Mouse (Mus musculus): ENCODE measurements around the gene Wdr20.
A peak's percentile ranks its signal among the peaks of the same experiment; 100 is the strongest.
"Not testable (repeated sequence)": the region's sequence is repeated elsewhere in the genome, so short reads cannot be mapped to it uniquely, and the experiment has no call there.

Wdr20 gene

GRCm38 (mm10) chr12:110714215-110714614 lies 23.5 kb upstream of the Wdr20 start:
- no peak for DNase-seq

- DNase-seq, result no peak
Observed at GRCm38 (mm10) chr12:110716004-110716403, 21.7 kb upstream of the Wdr20 start.

DNA sequence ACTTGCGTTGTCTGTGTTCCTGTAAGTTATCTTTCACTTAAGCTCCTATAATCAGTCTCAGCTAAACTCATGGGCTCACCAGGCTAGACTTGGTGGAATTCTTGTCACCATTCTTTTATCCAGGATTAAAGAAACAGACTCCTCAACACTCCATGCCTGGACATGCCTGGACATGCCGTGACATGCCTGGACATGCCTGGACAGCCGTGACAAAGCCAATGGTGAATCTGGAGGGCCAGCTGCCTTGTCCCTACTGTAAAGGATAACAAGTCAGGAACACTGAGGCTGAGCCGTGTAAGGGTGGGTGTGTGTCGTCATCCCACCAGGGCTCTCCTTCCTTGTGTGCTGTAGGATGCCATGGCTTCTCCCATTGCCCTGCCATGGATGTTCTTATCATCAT lies 12.7 kb upstream of the Wdr20 start:
- no peak for DNase-seq

DNA sequence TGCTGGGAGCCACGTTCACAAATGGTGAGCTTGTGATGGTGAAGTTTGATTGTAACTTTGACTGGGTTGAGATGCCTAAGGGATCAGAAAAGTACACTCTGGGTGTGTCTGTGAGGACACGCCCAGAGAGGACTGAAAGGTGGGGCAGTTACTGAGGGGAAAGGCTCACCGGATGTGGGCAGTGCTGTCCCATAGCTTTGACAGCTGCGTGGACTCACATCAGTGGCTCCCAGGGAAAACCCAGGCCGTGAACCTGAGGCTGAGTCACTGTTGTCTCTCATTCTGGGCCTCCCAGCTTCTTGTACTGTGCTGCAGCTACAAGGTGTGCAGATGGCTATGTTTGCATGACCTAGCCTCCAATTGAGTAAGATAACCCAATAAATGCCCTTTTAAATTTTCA lies 12.3 kb upstream of the Wdr20 start:
- DNase-seq, result no peak

GRCm38 (mm10) chr12:110726428-110726827 lies 11.3 kb upstream of the Wdr20 start:
- no peak for DNase-seq

DNA sequence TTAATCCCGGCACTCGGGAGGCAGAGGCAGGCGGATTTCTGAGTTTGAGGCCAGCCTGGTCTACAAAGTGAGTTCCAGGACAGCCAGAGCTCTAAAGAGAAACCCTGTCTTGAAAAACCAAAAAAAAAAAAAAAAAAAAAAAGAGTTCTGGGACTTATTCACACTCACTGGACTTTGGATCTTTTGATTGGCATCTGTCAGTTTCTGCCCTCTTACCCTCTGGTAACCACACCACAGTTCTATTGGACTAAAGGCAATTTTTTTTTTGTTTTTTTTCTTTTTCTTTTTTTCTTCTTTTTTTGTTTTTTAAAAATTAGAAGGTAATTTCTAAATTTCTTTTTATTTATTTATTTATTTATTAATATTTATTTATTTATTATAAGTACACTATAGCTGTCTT lies 4.5 kb upstream of the Wdr20 start:
- DNase-seq, result not testable (repeated sequence)

- DNase-seq, result peak; percentile 22
Observed at GRCm38 (mm10) chr12:110736641-110737040, 1.1 kb upstream of the Wdr20 start.

DNA sequence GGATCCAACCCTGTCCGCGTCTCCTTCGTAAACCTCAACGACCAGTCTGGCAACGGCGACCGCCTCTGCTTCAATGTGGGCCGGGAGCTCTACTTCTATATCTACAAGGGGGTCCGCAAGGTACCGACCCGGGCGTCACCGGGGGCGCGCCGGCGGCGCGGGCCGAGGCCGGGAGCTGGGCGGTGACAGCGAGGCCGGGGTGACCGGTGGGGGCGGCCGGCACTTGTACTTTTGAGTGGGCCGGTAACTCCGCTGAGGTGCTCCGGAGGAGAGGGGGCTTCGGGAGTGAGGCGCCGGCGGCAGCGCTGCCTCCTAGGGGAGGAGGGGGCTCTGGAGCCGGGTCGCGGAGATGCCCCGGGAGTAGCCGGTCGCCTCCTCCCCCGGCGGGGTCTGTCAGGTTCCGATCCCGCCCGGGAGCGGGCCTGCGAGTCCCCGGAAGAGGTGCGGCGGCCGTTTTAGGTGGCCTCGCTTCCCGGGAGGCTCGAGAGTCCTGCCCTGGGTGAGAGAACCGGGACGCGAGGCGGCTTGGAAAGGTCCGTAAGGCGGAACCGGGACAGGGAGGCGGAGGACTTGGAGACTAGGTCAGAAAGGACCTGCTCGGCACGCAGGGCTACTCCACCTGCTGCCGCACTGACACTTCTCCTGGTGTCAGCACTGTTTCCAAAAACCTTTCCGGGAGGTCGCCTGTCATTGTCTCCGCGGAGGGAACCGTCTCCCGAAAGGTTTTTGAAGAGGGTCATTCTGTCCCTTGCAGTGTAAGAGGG lies 596 bp downstream of the Wdr20 start:
- no peak for DNase-seq

DNA sequence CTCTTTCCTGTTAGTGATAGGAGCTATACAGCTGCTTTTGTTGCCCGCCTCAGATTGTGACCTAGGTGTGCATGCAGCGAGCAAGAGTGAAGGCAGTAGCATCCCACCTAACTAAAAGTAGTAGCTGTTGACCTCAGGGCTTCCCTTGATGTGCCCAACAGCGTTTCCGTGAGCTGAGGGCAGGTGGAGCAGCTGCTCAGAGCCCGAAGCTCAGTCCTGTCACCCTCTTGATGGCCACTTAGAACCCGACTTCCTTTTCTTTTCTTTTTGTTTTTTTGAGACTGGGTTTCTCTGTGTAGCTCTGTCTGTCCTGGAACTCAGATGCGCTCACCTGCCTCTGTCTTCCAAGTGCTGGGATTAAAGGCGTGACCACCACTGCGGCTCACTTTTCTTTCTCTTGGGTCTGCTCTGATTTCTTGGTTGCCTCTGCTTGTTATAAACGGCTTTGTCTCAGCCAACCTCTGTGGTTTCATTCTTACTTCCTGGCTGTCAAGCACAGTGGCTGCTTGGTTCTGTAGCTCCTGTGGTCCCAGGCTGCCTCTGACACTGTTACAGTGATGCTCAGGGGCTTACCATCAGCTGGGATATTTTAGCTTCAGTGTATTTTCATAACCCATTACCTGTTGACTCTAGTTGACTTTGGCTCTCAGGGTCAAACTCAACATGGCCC lies 13.2 kb downstream of the Wdr20 start:
- DNase-seq, result no peak

- no peak for DNase-seq
Observed at GRCm38 (mm10) chr12:110752703-110753102, 15.0 kb downstream of the Wdr20 start.

DNA sequence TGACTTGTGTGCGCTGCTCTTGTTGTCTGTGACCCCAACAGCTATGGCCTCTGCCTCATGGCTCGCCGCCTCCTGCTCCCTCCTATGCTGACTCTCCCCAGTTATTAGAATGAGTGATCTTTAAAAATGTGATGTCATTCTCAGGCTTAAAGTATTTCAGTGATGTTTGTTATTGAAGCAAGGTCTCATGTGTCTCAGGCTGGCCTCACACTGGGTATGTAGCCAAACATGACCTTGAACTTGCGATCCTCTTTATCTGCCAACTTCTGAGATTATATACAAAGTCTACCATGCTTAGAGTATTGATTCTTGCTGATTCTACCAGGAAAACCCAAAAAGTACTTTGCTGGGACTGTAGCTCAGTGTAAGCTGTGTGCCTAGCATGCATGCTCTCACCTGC lies 16.2 kb downstream of the Wdr20 start:
- no peak for DNase-seq

DNA sequence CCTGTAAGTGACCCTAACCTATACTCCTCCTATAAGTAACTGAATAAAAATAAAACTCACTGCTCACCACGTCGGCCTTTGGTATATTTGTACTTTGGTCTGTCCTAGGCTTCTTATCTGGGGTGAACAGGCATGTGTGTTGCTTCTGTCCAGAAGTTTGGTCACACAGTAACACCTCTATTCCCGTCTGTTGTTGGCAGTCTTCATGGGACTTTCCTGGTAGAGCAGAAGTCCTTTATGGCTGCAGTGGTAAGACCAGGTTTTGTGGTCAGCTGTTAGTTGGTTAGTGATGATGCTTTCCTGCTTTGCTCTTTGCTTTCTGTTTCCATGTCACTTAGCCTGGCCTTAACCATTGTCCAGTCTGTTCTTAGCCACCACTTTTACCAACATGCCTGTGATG lies 19.4 kb downstream of the Wdr20 start:
- no peak for DNase-seq

DNA sequence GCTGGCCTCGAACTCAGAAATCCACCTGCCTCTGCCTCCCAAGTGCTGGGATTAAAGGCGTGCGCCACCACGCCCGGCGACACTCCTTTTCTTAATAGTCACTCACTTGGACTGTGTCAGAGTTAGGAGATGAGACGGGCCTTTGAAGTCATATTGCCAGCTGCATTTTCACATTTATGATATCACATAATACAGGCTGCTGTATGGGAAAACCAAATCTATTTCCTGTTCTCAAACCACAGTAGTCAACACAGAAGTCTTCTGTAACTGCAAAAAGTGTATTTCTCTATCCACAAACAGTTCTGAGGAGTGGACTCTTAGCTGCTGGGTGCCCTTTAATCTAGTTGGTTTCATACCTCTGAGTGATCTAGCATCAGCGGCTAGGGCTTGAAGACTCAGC lies 21.2 kb downstream of the Wdr20 start:
- no peak for DNase-seq

DNA sequence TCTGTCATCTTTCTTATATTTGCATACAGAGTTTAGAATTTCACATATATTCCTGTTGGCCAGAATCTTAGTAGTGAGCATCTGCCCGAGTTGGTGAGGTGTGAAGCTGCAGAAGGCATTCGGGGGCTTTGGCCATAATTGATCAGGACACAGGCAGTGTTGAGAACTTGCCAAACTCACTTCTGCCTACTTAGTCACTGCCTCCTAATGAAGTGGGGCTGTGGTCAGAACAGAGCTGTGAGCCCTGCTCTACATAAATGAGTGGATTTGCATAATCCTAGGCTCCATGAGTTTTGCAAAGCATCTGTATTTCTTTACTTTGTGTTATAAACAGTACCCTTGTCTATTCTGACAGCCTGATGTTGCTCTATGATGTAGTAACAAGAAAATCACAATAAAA lies 24.6 kb downstream of the Wdr20 start:
- no peak for DNase-seq

GRCm38 (mm10) chr12:110764531-110764930 lies 26.8 kb downstream of the Wdr20 start:
- no peak for DNase-seq

GRCm38 (mm10) chr12:110768562-110768961 lies 30.8 kb downstream of the Wdr20 start:
- DNase-seq, result no peak

GRCm38 (mm10) chr12:110769660-110770297 lies 32.0 kb downstream of the Wdr20 start:
- no peak for DNase-seq

- DNase-seq, result no peak
Observed at GRCm38 (mm10) chr12:110770479-110771247, 32.9 kb downstream of the Wdr20 start.

DNA sequence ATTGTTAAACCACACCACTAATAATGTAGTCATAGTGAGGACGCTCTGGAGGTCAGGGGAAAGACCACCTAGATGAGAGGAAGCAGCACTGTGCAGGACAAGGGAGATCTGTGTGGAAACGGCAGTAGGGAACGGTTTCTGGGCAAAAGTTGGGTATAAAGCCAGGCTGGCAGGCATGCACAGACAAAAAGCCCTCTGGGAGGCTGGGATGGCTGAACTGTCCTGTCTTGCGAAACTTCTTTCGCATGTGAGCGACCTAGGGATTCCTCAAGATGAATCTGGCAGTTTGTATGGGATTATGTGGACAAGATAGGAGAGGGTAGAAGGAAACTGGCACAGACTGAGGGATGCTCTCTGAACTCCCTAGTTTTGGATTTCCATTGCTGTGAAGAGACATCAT lies 34.2 kb downstream of the Wdr20 start:
- DNase-seq, result no peak

- DNase-seq, result no peak
Observed at GRCm38 (mm10) chr12:110775628-110776426, 38.1 kb downstream of the Wdr20 start.

- DNase-seq, result no peak
Observed at GRCm38 (mm10) chr12:110777853-110778252, 40.1 kb downstream of the Wdr20 start.

DNA sequence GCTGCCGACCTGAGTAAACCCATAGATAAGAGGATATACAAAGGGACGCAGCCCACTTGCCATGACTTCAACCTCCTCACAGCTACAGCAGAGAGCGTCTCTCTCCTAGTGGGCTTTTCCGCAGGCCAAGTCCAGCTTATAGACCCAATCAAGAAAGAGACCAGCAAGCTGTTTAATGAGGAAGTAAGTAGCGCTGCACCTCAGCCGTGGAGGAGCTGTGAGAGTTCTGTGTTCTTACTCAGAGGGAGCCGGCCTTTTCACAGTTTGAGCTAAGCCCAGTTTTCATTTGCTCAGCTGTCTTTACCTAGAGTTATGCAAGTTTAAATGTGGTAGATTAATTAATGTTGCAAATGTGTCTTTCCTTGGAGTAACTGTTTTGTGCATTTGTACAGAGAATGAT lies 41.6 kb downstream of the Wdr20 start:
- no peak for DNase-seq

DNA sequence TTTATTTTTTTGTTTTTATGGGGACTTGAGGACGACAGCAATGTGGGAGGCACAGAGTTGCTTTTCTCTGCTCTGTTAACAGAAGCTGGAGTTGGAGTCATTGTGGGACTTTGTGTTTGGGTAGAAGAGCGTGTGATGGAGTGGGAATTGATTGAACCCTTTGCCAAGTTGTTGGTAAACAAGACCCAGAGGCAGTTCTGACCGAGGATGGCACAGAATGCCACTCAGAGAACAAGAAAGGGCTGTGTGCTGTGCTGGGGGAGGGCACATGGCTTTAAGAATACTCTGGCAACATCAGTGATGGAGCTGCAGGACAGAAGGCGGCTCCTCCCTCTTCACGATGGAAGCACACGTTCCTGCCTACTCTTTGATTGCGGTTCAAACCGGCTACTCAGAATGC lies 43.4 kb downstream of the Wdr20 start:
- peak; percentile 43 for DNase-seq

All from cerebellum, adult 9-11 months (tissue).